Mouse (Mus musculus): ENCODE results near the gene Unc5b. TPM values are rescaled to one million over a fixed set of nuclear protein-coding genes. Genes with fewer than 3 reads are reported as not detected.

Gene Unc5b
- polyA plus RNA-seq, 1 experiment from 2014 or later: 7.9 TPM

DNA sequence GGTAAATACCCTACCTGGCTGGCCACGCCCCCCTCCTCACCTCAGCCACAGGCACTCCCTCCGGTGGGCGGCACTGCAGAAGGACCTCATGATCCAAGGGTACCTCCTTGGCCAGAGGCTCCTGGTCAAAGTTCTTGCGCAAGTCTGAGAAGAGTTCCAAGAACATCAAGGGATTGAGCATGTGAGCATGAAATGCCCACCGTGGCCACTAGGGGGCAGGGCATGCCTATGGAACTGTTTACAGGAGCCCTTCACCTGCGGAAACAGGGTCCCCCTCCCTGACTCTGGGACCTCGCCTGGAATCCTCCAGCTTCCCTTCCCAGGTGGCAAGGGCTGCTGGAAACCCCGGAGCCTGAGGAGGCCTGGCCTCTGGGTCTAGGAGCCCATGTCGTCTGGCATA is 51.8 kb downstream of the Unc5b start:
- WGBS: 15% methylated on average over 9 of the region's 9 CpGs
- Histone ChIP-seq H3K4me2 (replicated peaks; ENCODE audit: low read depth, low read length) (no peak overlapping the region; the same call in 1 of the 2 replicates), H3K36me3 (ENCODE audit: control insufficient read depth, insufficient read depth, low read length) (peaks cover 19% of the 10 kb centered on the region; the same call in 1 of the 2 replicates), H3K27me3 (ENCODE audit: control insufficient read depth, insufficient read depth, low read length) (no peaks in the 10 kb centered on the region), H3K9ac (ENCODE audit: low read depth, low read length) (no peak overlapping the region), H3K4me3 (ENCODE audit: low read length) (no peak overlapping the region), H3K9me3 (ENCODE audit: control insufficient read depth, low read length) (no peaks in the 10 kb centered on the region), H3K4me1 (ENCODE audit: control insufficient read depth, insufficient read depth, low read length) (peaks cover 8% of the 10 kb centered on the region; the same call in 1 of the 2 replicates), H3K27ac (ENCODE audit: low read depth, low read length) (no peak overlapping the region)
- ATAC-seq (ENCODE audit: low FRiP score, low TSS enrichment): peak; percentile 53

DNA sequence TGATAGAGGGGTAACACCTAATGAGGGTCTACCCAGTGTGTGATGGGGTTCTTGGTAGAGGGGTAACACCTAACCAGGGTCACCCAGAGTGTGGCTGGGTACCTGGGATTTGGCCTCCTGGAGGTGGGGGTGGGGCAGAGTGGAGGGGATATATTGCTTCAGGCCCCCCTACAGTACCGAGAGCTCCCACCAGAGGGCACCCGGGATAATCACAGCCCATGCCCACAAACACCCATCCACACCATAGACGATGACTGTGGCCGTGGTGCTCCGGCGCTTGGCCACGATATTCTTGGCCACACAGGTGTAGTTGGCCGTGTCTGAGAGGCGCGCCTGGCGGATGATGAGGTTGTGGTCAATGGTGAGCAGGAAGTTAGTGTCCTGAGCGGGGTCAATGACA is 52.8 kb downstream of the Unc5b start:
- Histone ChIP-seq H3K27ac (ENCODE audit: low read depth, low read length) (no peak overlapping the region), H3K4me1 (ENCODE audit: control insufficient read depth, insufficient read depth, low read length) (peaks cover 8% of the 10 kb centered on the region; the same call in 1 of the 2 replicates), H3K27me3 (ENCODE audit: control insufficient read depth, insufficient read depth, low read length) (no peaks in the 10 kb centered on the region), H3K4me2 (replicated peaks; ENCODE audit: low read depth, low read length) (no peak overlapping the region), H3K9ac (ENCODE audit: low read depth, low read length) (no peak overlapping the region), H3K4me3 (ENCODE audit: low read length) (no peak overlapping the region), H3K36me3 (ENCODE audit: control insufficient read depth, insufficient read depth, low read length) (peaks cover 26% of the 10 kb centered on the region; the same call in 1 of the 2 replicates), H3K9me3 (ENCODE audit: control insufficient read depth, low read length) (no peaks in the 10 kb centered on the region)
- peak; percentile 14; the same call in 1 of the 2 replicates for ATAC-seq (ENCODE audit: low FRiP score, low TSS enrichment)
- WGBS: 69% methylated on average over 12 of the region's 12 CpGs

DNA sequence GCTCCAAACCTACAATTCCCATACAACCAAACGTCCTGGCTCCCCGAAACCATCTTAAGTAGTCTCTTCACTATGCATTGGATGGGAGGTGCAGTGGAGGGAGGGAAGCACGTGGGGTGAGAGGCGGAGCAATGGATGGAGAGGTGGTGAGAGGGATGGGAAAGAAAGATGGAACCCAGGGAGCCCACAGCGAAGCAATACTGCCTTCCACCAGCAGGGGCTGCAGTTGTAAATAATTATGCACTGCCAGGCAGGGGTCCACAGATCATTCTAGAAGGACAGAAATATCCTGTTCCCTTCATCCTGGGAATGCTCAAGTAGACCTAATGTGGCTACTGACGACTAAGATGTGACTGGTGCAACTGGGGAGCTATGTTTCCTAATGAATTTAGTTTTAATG is 55.9 kb downstream of the Unc5b start:
- no peak for ATAC-seq (ENCODE audit: low FRiP score, low TSS enrichment)
- Histone ChIP-seq H3K4me1 (ENCODE audit: control insufficient read depth, insufficient read depth, low read length) (peaks cover 8% of the 10 kb centered on the region; the same call in 1 of the 2 replicates), H3K9ac (ENCODE audit: low read depth, low read length) (no peak overlapping the region), H3K36me3 (ENCODE audit: control insufficient read depth, insufficient read depth, low read length) (peaks cover 33% of the 10 kb centered on the region; the same call in 1 of the 2 replicates), H3K27ac (ENCODE audit: low read depth, low read length) (no peak overlapping the region), H3K4me2 (replicated peaks; ENCODE audit: low read depth, low read length) (no peak overlapping the region), H3K9me3 (ENCODE audit: control insufficient read depth, low read length) (no peaks in the 10 kb centered on the region), H3K27me3 (ENCODE audit: control insufficient read depth, insufficient read depth, low read length) (no peaks in the 10 kb centered on the region), H3K4me3 (ENCODE audit: low read length) (no peak overlapping the region)
- WGBS: 84% methylated on average over 6 of the region's 6 CpGs

DNA sequence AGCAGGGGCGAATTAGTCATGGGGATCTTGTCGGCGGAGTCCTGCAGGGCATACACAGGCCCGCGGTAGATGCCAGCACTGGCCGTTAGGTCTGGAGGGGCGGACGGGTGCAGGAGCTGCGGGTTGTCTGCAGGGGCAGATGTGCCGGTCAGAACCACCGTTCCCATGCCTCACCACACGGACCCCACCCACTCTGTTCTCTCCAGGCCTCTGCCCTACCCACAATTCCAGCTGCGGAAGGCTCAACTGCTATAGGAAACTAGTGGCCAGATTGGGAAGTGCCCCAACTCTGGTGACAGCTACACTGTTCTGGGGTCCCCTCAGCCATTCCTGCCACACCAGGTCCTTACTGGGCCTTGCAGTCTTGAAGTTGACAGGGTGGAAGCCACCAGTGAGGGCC is 56.8 kb downstream of the Unc5b start:
- no peak overlapping the region for H3K9ac ChIP-seq (ENCODE audit: low read depth, low read length)
- 98% methylated on average over 11 of the region's 13 CpGs for WGBS
- no peak for ATAC-seq (ENCODE audit: low FRiP score, low TSS enrichment)
- H3K4me1 ChIP-seq (ENCODE audit: control insufficient read depth, insufficient read depth, low read length): no peaks in the 10 kb centered on the region
- H3K27me3 ChIP-seq (ENCODE audit: control insufficient read depth, insufficient read depth, low read length): no peaks in the 10 kb centered on the region
- H3K9me3 ChIP-seq (ENCODE audit: control insufficient read depth, low read length): no peaks in the 10 kb centered on the region
- peaks cover 33% of the 10 kb centered on the region; the same call in 1 of the 2 replicates for H3K36me3 ChIP-seq (ENCODE audit: control insufficient read depth, insufficient read depth, low read length)
- H3K4me2 ChIP-seq (replicated peaks; ENCODE audit: low read depth, low read length): no peak overlapping the region
- no peak overlapping the region for H3K4me3 ChIP-seq (ENCODE audit: low read length)
- H3K27ac ChIP-seq (ENCODE audit: low read depth, low read length): no peak overlapping the region

DNA sequence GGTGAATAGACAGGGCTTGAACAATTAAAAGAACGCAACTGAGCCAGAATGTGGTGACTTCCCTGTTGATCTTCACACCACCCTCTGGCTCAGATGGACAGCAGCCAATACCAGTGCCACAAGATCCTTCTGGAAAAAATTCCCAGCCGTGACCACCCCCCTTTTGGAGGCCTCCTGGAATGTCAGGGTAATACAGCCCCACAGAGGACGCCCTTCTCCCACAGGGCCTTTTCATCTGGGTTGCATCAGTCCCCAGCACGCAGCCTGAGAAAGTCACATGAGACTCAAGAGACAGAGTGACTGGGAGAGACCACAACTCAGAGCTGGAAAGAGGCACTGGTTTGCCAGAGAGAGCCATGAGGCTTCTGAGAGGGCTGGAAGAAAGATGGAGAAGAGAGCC is 60.5 kb downstream of the Unc5b start:
- H3K4me1 ChIP-seq (ENCODE audit: control insufficient read depth, insufficient read depth, low read length): no peaks in the 10 kb centered on the region
- 77% methylated on average over 4 of the region's 4 CpGs for WGBS
- no peak overlapping the region for H3K27ac ChIP-seq (ENCODE audit: low read depth, low read length)
- ATAC-seq (ENCODE audit: low FRiP score, low TSS enrichment): no peak
- H3K9me3 ChIP-seq (ENCODE audit: control insufficient read depth, low read length): no peaks in the 10 kb centered on the region
- no peaks in the 10 kb centered on the region for H3K27me3 ChIP-seq (ENCODE audit: control insufficient read depth, insufficient read depth, low read length)
- no peak overlapping the region for H3K4me2 ChIP-seq (replicated peaks; ENCODE audit: low read depth, low read length)
- H3K9ac ChIP-seq (ENCODE audit: low read depth, low read length): no peak overlapping the region
- H3K4me3 ChIP-seq (ENCODE audit: low read length): no peak overlapping the region
- peaks cover 38% of the 10 kb centered on the region; the same call in 1 of the 2 replicates for H3K36me3 ChIP-seq (ENCODE audit: control insufficient read depth, insufficient read depth, low read length)

DNA sequence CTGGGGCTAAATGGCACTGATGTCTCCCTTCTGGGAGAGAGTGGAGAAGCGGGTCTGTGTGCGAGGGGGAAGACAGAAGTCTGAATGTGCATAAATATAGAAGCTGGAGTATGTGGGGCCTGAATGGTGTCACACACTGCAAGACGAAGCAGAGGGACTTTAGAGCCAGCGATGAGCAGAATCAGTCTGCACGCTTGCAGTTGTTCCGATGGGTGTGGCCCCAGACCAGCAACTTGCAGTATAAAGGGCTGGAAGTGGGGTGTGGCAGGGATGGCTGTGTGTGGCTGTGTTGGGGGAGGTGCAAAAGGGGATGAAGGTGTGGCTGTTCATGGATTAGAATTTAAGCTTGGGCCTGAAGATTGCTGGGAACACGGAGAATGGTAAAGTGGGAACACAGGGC is 62.8 kb downstream of the Unc5b start:
- no peaks in the 10 kb centered on the region for H3K4me1 ChIP-seq (ENCODE audit: control insufficient read depth, insufficient read depth, low read length)
- H3K36me3 ChIP-seq (ENCODE audit: control insufficient read depth, insufficient read depth, low read length): peaks cover 32% of the 10 kb centered on the region; the same call in 1 of the 2 replicates
- H3K9ac ChIP-seq (ENCODE audit: low read depth, low read length): no peak overlapping the region
- ATAC-seq (ENCODE audit: low FRiP score, low TSS enrichment): no peak
- WGBS: 90% methylated on average over 7 of the region's 7 CpGs
- no peak overlapping the region for H3K4me3 ChIP-seq (ENCODE audit: low read length)
- H3K4me2 ChIP-seq (replicated peaks; ENCODE audit: low read depth, low read length): no peak overlapping the region
- no peaks in the 10 kb centered on the region for H3K27me3 ChIP-seq (ENCODE audit: control insufficient read depth, insufficient read depth, low read length)
- no peak overlapping the region for H3K27ac ChIP-seq (ENCODE audit: low read depth, low read length)
- no peaks in the 10 kb centered on the region for H3K9me3 ChIP-seq (ENCODE audit: control insufficient read depth, low read length)

DNA sequence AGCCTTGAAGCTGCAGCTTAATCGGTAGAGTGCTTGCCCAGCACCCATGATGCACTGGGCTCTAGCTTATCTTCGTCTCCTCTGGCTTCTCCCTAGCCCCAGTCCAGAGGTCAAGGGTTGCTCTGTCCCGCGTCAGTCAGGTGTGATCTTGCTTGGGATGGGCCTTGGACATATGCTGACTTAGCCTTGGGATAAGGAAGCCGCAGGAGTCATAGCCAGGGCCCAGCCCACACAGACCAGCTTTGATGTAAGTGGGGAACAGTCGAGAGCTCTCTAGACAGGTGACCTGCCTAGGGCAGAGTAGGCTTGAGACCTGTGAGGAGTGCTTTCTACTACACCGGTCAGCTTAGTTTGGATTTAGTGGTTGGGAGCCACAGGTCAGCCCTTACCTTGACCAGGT is 64.0 kb downstream of the Unc5b start:
- H3K4me2 ChIP-seq (replicated peaks; ENCODE audit: low read depth, low read length): no peak overlapping the region
- ATAC-seq (ENCODE audit: low FRiP score, low TSS enrichment): no peak
- 85% methylated on average over 7 of the region's 7 CpGs for WGBS
- no peak overlapping the region for H3K27ac ChIP-seq (ENCODE audit: low read depth, low read length)
- no peaks in the 10 kb centered on the region for H3K4me1 ChIP-seq (ENCODE audit: control insufficient read depth, insufficient read depth, low read length)
- no peak overlapping the region for H3K9ac ChIP-seq (ENCODE audit: low read depth, low read length)
- no peak overlapping the region for H3K4me3 ChIP-seq (ENCODE audit: low read length)
- no peaks in the 10 kb centered on the region for H3K27me3 ChIP-seq (ENCODE audit: control insufficient read depth, insufficient read depth, low read length)
- no peaks in the 10 kb centered on the region for H3K9me3 ChIP-seq (ENCODE audit: control insufficient read depth, low read length)
- peaks cover 27% of the 10 kb centered on the region; the same call in 1 of the 2 replicates for H3K36me3 ChIP-seq (ENCODE audit: control insufficient read depth, insufficient read depth, low read length)

DNA sequence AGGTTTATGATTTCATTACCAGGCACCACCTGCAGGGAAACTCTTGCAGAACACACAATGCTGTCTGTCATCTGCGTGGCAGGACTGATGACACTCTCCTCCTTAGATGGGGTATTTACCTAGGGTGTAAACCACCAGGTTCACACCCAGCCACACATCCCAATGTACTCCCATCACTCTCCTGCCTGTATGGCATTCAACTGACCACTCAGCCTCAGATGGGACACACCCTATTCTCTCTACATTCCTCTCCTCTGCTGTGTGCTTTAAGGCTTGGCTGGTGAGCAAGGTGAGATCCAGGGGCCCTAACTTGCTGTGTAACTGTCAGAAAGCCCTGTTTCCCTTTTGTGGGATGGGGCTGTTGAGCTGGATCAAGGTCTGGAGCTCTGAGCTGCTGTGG is 69.3 kb downstream of the Unc5b start:
- no peaks in the 10 kb centered on the region for H3K9me3 ChIP-seq (ENCODE audit: control insufficient read depth, low read length)
- no peak overlapping the region for H3K4me3 ChIP-seq (ENCODE audit: low read length)
- no peaks in the 10 kb centered on the region for H3K4me1 ChIP-seq (ENCODE audit: control insufficient read depth, insufficient read depth, low read length)
- H3K27ac ChIP-seq (ENCODE audit: low read depth, low read length): no peak overlapping the region
- H3K27me3 ChIP-seq (ENCODE audit: control insufficient read depth, insufficient read depth, low read length): no peaks in the 10 kb centered on the region
- no peak overlapping the region for H3K4me2 ChIP-seq (replicated peaks; ENCODE audit: low read depth, low read length)
- no peak for ATAC-seq (ENCODE audit: low FRiP score, low TSS enrichment)
- 75% methylated on average over 1 of the region's 1 CpGs for WGBS
- no peak overlapping the region for H3K9ac ChIP-seq (ENCODE audit: low read depth, low read length)
- peaks cover 15% of the 10 kb centered on the region; the same call in 1 of the 2 replicates for H3K36me3 ChIP-seq (ENCODE audit: control insufficient read depth, insufficient read depth, low read length)

DNA sequence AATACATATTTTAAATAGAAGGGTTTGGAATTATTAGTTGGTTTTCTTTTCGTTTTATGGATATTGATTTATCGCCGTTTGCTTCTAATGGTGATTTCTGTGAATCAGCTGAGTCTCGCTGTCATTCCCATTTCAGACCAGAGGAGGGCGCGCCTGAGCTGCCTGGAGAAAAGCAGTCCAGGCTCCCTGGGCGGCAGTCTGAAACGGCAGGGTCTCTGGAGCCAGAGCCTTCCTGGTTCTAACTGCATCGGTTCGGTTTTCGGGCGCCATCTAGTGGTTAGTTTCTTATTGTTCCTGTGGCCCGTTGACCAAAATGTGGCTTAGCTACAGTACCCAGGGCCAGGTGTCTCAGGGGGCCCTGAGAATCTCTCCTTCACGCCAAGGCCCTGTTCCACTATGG is 71.0 kb downstream of the Unc5b start:
- no peaks in the 10 kb centered on the region for H3K9me3 ChIP-seq (ENCODE audit: control insufficient read depth, low read length)
- no peak overlapping the region for H3K4me3 ChIP-seq (ENCODE audit: low read length)
- peak; percentile 88 for ATAC-seq (ENCODE audit: low FRiP score, low TSS enrichment)
- H3K9ac ChIP-seq (ENCODE audit: low read depth, low read length): no peak overlapping the region
- H3K36me3 ChIP-seq (ENCODE audit: control insufficient read depth, insufficient read depth, low read length): peaks cover 5% of the 10 kb centered on the region; the same call in 1 of the 2 replicates
- no peak overlapping the region for H3K27ac ChIP-seq (ENCODE audit: low read depth, low read length)
- no peaks in the 10 kb centered on the region for H3K4me1 ChIP-seq (ENCODE audit: control insufficient read depth, insufficient read depth, low read length)
- no peaks in the 10 kb centered on the region for H3K27me3 ChIP-seq (ENCODE audit: control insufficient read depth, insufficient read depth, low read length)
- WGBS: 5% methylated on average over 14 of the region's 14 CpGs
- H3K4me2 ChIP-seq (replicated peaks; ENCODE audit: low read depth, low read length): no peak overlapping the region
